Mouse (Mus musculus): ENCODE results near the gene Tssk1. TPM values are rescaled to one million over a fixed set of nuclear protein-coding genes. Genes with fewer than 3 reads are reported as not detected.

Gene Tssk1
- polyA plus RNA-seq, 1 experiment, result not detected

- no peak for TF ChIP-seq GATA1 (IDR thresholded peaks at IDR 0.05; ENCODE audit: low read length)
These were observed 4.2 kb upstream of the Tssk1 start for GRCm38 (mm10) chr16:17889689-17890341.

DNA sequence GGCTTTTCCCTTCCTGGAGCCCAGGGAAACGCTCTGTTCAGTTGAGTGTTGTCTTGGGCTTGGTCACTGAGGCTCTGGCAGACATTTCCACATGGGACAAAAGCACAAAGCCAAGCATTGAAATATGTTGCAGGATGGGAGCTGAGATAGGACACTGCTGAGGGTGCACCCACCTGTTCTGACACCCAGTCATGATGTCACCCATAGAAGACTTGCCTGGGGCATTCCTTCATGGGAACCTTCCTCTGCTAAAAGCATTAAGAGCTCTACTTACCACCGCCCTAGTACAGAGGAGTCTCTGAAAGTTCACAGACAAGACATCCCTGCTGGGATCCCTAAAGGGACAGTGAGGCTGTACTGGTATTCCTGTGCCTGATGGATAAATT is 3.7 kb upstream of the Tssk1 start:
- TF ChIP-seq GATA1 (IDR thresholded peaks at IDR 0.05; ENCODE audit: low read length), result no peak

DNA sequence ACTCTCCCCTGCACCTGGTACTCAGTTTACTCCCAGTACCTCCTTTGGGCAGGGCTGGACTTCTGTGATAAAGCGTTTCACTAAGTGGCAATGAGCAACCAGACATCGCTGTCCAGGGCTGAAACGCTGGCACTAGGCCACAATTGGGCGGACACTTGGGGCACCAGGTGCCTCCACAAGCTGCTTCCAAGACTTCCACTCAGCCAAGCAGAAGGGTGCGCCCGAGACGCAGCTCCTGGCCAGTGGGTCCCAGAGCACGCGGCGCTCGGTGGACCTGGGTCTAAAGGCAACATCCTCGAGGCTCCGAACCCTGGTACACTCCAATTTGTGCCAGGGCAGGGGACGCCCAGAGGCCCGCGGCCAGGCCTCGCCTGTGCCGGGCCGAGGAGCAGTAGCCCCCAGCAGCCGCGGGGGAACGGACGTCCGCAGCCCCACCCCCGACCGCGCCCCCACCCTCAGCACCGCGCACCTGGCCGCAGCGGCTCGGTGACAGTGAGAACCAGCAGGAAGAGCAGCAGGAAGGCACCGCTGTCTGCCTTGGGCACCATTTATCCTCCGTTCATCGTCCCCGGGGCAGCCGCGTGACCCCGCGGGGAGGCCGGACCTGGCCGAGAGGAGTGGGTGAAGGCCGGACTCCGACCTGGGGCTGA is 3.0 kb upstream of the Tssk1 start:
- no peak for TF ChIP-seq GATA1 (IDR thresholded peaks at IDR 0.05; ENCODE audit: low read length)

- no peak for TF ChIP-seq GATA1 (IDR thresholded peaks at IDR 0.05; ENCODE audit: low read length)
These were observed 2.5 kb upstream of the Tssk1 start, which contains the start of gene Gm20518 for GRCm38 (mm10) chr16:17891567-17891959. TSS of gene Gm20518 (minus strand) at chr16:17891671.

- TF ChIP-seq GATA1 (IDR thresholded peaks at IDR 0.05; ENCODE audit: low read length), result no peak
These were observed 1.4 kb upstream of the Tssk1 start for GRCm38 (mm10) chr16:17892606-17893005.

- TF ChIP-seq GATA1 (IDR thresholded peaks at IDR 0.05; ENCODE audit: low read length), result no peak
These were observed 2.1 kb downstream of the Tssk1 start for GRCm38 (mm10) chr16:17896091-17896490.

DNA sequence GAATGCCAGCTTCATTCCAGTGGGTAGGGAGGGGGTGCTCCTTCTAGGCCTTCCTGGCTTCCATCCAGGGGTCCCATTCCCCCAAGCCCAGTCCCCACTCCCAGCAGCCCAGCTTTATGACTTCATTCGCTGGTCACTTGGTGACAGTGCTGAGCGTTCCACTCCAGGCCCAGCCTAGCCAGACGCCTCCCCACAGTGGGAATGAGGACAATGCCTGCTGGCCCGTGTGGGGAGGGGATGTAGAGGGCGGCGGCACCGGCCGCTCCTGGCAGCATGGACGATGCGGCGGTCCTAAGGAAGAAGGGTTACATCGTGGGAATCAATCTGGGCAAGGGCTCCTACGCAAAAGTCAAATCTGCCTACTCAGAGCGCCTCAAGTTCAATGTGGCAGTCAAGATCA is 4.4 kb downstream of the Tssk1 start, which contains the start of the genes Dgcr2 and Tssk2:
Dgcr2 (minus strand) TSS at position 101 of the 400 bp plus-strand sequence.
Tssk2 (plus strand) TSS at position 176 of the 400 bp plus-strand sequence.
- no peak for TF ChIP-seq GATA1 (IDR thresholded peaks at IDR 0.05; ENCODE audit: low read length)

DNA sequence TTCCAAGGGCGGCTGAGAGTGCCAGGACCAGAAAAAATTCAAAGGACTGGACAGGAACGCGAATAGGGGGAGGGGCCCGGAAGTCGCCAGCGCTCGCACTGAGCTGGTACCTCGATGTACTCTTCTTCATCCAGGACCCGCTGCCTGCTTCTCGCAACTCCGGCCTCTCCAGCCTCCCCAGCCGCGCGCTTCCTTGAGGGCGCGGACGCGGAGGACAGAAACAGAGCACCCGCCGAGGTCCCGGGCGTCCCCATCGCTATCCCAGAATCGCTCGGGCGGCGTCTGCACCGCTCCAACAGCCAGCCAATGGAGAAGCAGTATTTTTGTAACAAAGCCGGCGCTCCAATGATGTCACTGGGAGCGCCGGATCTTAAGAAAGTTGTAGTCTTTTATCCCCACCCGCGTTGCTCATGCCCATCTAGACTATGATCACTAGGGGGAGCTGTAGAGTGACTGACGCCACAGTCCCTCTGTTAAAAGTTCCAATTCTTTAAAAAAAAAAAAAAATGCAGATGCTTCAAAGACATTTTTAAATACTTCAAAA is 17.1 kb downstream of the Tssk1 start, which contains the start of gene Ess2:
Ess2 (minus strand) TSS at position 297 of the 544 bp plus-strand sequence.
- no peak for TF ChIP-seq GATA1 (IDR thresholded peaks at IDR 0.05; ENCODE audit: low read length)

GRCm38 (mm10) chr16:17914307-17915249 is 20.6 kb downstream of the Tssk1 start, which contains the start of gene Gsc2:
TSS of gene Gsc2 (minus strand) at chr16:17915059.
- TF ChIP-seq GATA1 (IDR thresholded peaks at IDR 0.05; ENCODE audit: low read length), result no peak

GRCm38 (mm10) chr16:17920586-17920985 is 26.6 kb downstream of the Tssk1 start:
- no peak for TF ChIP-seq GATA1 (IDR thresholded peaks at IDR 0.05; ENCODE audit: low read length)

DNA sequence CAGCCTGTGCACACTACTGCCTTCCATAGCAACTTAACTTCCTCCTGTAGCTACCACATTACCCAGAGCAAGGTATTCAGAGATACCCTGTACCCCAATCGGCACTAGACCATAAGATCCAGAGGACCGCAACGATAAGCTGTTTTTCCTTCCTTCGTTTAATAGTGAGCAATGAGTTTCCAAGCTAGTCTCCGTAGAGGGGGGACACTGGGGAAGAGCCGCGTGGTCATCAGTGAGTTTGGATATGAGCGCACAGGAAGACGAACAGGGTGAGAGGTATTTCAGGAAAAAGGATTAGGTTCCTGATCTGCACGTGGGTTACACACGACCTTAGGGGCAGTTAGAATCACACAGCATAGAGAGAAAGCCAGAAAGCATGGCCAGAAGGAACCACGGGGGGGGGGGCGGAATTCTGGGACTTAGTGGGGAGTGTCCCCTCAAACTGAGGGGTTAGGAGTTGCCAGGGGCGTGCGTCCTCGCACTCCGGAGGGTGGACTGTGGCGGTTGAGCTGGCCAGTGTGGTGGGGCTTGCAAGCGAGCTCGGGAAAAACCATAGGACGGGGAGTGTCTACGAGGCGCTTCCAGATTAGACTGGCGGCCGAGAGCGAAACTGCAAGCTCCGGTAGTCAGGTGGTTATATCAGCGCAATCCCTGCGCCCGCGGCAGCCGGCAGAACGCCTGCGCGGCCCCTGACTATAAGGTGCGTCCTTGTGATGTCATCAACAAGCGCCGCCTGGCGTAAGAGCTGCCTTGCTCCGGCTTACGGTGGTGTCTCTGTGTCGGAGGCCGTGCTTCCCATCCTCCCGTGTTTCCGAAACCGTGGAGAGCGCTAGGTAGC is 27.5 kb downstream of the Tssk1 start:
- no peak for TF ChIP-seq GATA1 (IDR thresholded peaks at IDR 0.05; ENCODE audit: low read length)

DNA sequence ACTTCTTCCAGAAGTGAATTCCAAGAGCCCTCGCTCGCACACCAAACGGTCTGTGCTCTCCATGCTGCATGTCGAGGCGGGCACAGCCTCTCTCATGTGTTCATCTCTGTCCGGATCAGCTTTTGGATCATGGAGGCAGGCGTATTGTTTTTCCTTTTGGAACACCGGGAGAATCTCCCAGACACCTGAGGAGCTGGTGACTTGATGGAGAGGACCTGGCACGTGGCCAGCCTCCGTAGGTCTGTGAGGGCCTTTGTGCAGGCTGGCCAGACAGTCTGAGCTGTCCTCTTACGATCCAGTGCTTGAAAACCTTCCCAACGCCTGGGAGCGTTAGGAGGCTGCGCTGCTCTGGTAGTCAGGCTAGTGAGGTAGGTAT is 28.1 kb downstream of the Tssk1 start:
- TF ChIP-seq GATA1 (IDR thresholded peaks at IDR 0.05; ENCODE audit: low read length), result no peak

DNA sequence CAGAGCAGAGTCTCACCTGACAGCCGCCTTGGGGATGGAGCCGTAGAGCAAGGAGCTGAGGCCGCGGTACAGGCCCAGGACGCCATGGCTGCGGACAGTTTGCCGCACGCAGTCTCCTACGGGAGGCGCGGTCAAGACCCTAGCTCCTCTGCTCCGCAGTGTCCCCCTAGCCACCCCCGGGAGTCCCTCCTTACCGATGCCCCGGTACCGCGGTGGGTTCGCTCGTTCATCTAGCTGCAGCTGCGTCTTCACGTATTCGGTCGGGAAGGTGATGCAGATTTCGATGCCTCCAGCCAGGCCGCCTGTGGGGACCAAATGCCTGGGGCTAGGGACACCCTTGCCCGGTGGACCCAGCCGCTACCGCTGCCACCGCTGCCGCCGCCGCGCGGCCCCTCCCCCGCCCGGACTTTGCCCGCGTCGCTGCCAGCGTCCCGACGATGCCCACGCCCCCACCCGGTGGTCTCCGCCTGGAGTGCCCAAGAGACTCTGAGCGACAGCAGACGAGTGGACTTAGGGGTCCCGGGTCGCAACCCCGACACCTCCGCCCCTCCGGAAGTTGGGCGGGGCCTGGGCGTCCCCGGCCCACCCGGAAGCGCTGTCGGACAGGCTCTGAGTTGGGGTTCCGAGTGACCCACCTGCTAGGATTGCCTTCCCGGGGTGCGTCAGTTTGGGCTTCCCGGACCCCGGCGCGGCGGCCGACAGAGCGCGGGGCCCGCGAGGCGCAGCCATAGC is 33.5 kb downstream of the Tssk1 start:
- TF ChIP-seq GATA1 (IDR thresholded peaks at IDR 0.05; ENCODE audit: low read length), result no peak

- no peak for TF ChIP-seq GATA1 (IDR thresholded peaks at IDR 0.05; ENCODE audit: low read length)
These were observed 34.1 kb downstream of the Tssk1 start, which contains the start of gene Slc25a1 for GRCm38 (mm10) chr16:17928087-17928580. TSS of gene Slc25a1 (minus strand) at chr16:17928219.
